Mouse (Mus musculus) liver, embryonic 18 days (tissue): ENCODE results near the gene Slc22a1. TPM values are rescaled to one million over a fixed set of nuclear protein-coding genes. Genes with fewer than 3 reads are reported as not detected.

ENCODE experiments used
- polyA plus RNA-seq: library from polyadenylated mRNA; depleted of rRNA; stranded (reverse); fragments of >200 nt; gene quantifications from 2 replicates; pipeline ENCODE4 v1.2.3, GENCODE M21; 2012; rRNA removed

The Slc22a1 gene
- 0.32 and 1.2 TPM in 2 replicates for polyA plus RNA-seq

GRCm38 (mm10) chr17:12675646-12676045 is at the start of gene Slc22a1:
Gene Slc22a1 (minus strand): TSS chr17:12675829.

Other genes starting within 250 kb of the Slc22a1 start
- 0.42 and 0.45 TPM in 2 replicates for gene Slc22a3, start 168.1 kb downstream of the Slc22a1 start, polyA plus RNA-seq
- 0.04 TPM in 1 of 2 replicates, not detected in the other for gene Slc22a2, start 91.7 kb downstream of the Slc22a1 start, polyA plus RNA-seq
- 11.6 and 14.6 TPM in 2 replicates for gene Igf2r, start 93.8 kb upstream of the Slc22a1 start, polyA plus RNA-seq
- 0.27 and 0.38 TPM in 2 replicates for gene Mas1, start 192.3 kb upstream of the Slc22a1 start, polyA plus RNA-seq
- 0.02 TPM in 1 of 2 replicates, not detected in the other for gene Mrgprh, start 200.2 kb upstream of the Slc22a1 start, polyA plus RNA-seq
- 0.46 and 0.55 TPM in 2 replicates for gene Pnldc1, start 234.4 kb upstream of the Slc22a1 start, polyA plus RNA-seq
- 70.9 and 77.0 TPM in 2 replicates for gene Tcp1, start 239.9 kb upstream of the Slc22a1 start, polyA plus RNA-seq
- 34.3 and 39.2 TPM in 2 replicates for gene Mrpl18, start 240.5 kb upstream of the Slc22a1 start, polyA plus RNA-seq